Mouse (Mus musculus) frontal cortex, postnatal 36 days (tissue): Measurements from ENCODE around the gene 2010003K11Rik.
A peak's percentile ranks its signal among the peaks of the same experiment; 100 is the strongest.

Source experiments
- DNase-seq, 2 experiments: peaks; one replicate each; pipeline ENCODE4 v3.0.0; 2022; ENCODE audit warnings: low spot score in 2 of 2

2010003K11Rik gene

DNA sequence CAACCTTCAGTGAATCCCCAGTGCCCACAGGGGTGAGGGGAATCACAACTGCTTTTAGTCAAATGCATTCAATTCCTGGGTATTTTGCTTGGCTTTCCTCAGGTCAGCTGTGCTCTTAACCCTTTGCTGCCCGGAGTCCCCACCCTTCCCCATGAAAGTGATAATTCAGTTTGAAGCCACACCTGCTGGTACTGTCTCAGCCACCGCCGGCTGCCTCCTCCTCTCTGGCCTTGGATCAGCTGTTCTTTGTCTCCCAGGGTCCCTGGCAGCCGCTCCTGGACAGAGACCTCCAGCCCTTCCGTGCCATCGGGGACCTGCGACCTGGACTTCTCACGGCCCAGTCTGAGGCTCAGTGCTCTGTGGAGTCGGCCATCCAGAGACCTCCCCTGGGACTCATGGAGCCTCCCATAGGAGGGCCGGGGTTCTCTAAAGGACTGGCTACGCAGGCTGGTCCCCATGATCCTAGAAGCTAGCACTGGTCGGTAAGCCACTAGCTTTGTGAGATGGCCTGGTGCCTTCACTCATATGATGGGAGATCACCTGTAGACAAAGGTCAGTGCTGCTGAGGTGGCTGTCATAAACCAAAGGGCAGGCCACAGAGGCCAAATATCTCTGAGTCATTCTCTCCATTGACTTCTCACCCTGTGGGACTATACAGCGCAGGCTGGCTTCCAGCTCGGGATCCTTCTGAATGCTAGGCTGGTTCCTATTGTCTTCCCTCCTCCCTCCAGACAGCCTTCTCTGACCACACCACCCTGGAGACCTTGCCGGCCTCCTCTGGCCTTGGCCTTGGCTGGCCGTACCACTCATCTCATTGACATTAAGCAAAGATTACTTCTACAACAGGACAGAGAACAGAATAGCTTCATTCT, at the start of gene 2010003K11Rik:
Gene 2010003K11Rik, minus strand, starts transcription at position 522 of the 872 bp plus-strand sequence.
- no peak for DNase-seq

DNA sequence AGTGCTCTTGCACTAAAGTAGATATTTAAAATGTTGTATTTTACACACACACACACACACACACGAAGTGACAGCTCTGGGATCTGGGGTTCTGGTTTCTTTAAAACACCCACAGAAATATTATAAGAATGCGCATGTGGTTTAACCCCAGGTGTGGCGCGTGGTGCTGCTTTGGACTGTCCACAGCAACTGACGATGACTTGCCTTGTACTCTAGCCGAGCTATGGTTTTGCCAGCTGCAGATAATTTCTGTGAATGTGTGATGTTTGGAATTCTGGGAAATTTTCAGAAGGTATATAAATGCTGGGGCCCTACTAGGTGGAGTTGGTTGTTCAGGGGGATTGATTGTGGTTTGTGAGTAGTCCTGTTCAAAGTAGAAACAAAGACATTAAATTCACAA, 49.4 kb upstream of the 2010003K11Rik start:
- DNase-seq, result no peak

GRCm38 (mm10) chr19:4545841-4546240, 47.5 kb upstream of the 2010003K11Rik start:
- DNase-seq, result no peak

DNA sequence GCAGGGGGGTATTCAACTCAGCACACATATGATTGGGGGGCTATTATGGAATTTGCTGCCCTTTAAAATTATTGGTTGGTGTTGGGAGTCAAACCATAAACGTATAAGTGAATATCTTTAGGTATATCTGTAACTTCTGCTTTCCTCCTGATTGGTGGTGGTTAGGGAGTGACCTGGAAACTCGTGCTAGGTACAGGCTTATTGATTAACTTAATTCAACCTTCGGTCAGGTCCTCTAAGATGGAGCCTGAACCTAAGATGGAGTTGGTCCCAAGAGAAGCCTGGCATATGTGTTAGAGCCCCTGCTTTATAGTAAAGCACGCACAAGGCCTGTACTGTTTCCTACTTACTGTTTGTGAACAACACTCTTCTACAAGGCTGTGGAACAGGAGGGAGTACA, 46.7 kb upstream of the 2010003K11Rik start:
- no peak for DNase-seq

DNA sequence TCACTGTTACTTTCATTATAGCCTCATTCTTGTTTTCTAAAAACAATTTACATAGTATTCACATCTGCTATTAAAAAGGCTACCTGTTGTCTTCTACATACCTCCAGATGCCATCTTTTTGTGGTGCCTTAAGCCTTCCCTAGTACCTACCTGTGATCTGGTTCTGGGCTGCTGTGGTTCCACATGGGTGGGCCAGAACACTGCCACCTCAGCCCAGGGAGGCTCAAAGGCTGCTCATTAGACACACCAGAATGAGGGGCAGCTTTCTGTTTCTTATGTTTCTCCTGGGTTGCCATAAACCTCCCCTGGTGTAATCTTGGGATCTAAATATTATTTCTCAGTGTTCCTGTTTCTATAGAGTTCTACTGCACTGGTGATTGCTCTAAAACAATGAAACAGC, 43.7 kb upstream of the 2010003K11Rik start:
- DNase-seq, result no peak

DNA sequence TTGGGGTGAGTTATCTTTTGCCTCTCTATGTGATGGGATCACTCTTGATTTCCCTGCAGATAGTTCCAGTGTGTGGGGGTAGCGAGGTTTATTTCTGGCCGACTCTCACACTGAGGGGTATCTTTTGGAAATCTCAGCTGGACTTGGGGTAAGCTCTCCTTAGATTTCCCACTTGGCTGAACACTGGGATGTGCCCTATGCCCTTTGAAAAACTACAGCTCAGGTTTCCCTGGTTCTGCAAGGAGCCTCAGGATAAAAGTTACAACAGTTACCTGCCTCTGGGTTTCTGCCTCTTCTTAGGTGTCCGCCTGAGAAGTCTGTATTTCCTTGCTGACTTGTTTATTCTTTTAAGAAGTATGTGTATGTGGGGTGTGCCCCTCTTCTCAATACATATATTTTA, 42.6 kb upstream of the 2010003K11Rik start:
- DNase-seq, result no peak

GRCm38 (mm10) chr19:4540263-4540662, 41.9 kb upstream of the 2010003K11Rik start:
- DNase-seq, result no peak

DNA sequence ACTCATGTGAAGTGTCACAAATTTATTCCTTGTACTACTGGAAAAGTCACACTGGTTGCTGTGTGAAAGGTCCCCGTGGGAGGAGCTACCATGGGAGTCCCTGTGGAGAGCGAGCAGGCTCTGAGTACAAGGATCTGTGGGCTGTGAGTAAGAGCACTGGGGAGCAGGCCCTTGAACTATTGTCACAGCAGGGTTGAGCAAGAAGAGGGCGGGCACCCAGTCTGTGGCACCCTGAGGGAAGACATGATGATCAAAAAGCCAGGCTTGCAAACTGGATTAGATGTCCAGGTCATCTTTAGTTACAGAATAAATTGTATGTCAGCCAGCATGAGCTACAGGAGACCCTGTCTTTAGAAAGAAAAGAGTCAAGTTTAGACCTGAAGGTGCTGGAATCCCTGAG, 38.2 kb upstream of the 2010003K11Rik start:
- no peak for DNase-seq

DNA sequence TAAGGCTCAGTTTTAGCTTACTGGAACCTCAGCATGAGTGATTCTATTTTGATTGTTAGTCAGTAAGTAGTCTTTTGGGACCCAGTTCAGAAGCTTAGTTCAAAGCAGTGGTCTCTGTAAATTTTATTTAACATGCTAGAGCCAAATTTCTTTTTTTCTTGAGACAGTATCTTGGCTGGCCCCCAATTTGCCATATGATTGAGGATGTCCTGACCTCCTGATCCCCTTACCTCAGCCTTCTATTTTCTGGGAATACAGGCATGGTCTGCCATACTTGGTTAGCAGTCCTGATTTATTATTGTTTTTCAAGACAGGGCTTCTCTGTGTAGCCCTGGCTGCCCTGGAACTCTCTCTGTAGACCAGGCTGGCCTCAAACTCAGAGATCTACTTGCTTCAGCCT, 37.5 kb upstream of the 2010003K11Rik start:
- DNase-seq, result no peak

- no peak for DNase-seq
Observed at GRCm38 (mm10) chr19:4534646-4535045, 36.3 kb upstream of the 2010003K11Rik start.

DNA sequence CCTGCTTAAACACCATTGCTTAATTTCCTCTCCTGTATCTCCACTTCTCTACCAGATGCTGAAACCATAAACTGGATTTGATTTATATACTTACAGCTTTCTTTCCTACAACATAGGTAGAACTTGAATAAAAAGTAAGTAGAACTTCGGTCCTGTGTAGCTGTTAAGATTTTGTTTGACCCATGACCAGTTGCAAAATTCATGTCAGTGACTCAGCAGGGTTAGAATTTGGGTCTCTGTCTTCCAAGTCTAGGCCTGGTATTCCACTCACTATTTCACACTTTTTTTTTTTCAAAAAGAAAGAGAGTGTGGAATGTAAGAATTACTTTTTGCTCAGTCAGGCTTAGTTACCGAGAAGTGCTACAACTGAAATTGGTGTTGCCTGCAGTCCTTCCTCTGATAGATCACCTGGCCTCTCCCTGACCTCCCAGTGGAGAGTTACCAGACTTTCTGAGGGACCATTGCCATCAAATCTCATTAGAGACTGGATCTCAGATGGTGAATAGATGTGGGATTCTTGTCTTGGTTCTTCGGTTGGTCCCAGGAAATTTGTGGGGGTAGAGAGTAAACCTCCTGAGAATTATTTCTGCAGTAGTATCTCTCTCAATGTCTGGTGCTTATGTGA, 23.2 kb upstream of the 2010003K11Rik start:
- no peak for DNase-seq

- no peak for DNase-seq
Observed at GRCm38 (mm10) chr19:4517483-4517882, 19.1 kb upstream of the 2010003K11Rik start.

DNA sequence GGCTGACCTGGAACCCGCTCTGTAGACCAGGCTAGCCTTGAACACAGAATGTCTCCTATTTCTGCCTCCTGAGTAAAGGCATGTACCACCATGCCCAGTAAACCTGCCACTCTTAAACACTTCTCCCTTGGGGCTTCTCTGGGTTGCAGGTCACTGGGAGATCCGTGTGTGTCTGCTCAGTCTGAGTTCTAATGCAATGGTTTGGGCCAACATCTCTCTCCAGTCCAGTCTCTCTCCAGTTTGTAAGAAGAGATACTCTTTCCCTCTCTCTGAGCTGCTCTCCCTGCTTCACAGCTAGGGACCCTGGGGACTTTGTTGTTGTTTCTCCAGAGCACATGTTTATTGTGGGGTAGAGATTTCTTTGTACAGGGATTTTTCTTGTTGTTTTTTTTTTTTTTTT, 17.9 kb upstream of the 2010003K11Rik start:
- no peak for DNase-seq

DNA sequence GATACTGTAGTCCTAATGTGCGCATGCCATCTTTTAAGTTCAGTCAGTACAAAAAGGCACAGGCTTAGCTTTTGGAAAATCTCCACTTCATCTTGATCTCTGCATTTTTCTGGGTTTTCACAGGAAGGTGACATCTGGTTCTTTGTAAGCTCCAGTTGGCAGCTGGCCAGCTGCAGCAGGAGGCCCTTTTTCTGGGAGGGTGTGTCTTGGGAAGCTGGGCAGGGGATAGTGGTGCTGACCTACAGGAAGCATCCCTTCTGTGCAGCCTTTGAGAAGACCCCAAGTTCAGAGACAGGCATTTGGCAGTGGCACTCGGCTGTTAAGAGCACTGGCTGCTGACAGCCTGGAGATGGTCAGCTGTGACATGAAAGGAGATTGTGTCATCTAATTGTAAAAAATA, 17.4 kb upstream of the 2010003K11Rik start:
- no peak for DNase-seq

- DNase-seq, result no peak
Observed at GRCm38 (mm10) chr19:4513236-4513858, 15.0 kb upstream of the 2010003K11Rik start.

DNA sequence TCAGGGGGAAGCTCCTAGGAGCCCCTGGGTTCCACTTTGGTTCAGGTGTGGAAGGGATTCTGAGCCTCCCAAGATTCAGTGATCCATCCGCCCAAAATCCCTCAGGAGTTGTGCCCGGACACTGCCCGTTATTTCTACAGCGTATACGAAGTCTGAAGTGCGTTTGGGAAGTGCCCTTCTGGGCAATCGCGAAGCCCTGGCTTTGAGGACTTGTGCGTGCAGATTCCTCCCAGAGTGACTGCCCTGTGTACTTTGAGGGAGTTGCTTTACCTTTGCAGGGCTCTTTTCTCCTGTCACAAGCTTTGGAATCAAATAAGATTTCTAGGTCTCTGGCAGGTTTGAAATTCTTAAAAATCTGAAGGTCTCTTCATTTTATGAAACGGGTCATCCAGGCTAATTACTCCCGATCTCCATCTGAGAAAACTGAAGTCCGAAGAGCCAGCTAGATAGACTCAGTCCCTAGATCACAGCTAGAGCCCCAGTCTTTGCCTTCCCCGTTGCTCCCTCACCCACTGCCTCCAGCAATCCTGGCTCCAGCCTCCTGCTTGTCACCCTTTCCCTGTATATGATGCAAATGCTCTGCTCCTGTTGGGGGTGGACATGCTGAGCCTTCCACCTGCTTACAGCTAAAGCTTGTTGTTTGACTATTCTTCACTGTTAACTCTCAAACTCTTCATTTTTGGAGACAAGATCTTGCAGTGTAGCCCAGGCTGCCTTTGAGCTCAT, 12.9 kb upstream of the 2010003K11Rik start:
- DNase-seq, result no peak

- DNase-seq, result peak; percentile 99
Observed at GRCm38 (mm10) chr19:4509986-4510963, 11.9 kb upstream of the 2010003K11Rik start, which contains the start of gene Pcx. Gene Pcx, plus strand, starts transcription at chr19:4510472.

GRCm38 (mm10) chr19:4507746-4508145, 9.4 kb upstream of the 2010003K11Rik start:
- no peak for DNase-seq

GRCm38 (mm10) chr19:4504830-4505229, 6.4 kb upstream of the 2010003K11Rik start:
- no peak for DNase-seq

- DNase-seq, result no peak
Observed at GRCm38 (mm10) chr19:4502701-4503100, 4.3 kb upstream of the 2010003K11Rik start.
